Mouse (Mus musculus) CD4-positive, CD25-positive, alpha-beta regulatory T cell, adult 2 months (primary cell): ENCODE data around the gene Sh2b1.

ENCODE experiments used
- DNase-seq: peaks from one replicate; pipeline ENCODE4 v3.0.0-alpha.2; 2012; ENCODE audit warnings: low read depth, low spot score

Sh2b1 gene

GRCm38 (mm10) chr7:126456382-126457266, 18.6 kb downstream of the Sh2b1 start:
- no peak for DNase-seq

GRCm38 (mm10) chr7:126455242-126455641, 20.0 kb downstream of the Sh2b1 start:
- DNase-seq, result no peak

GRCm38 (mm10) chr7:126453861-126454260, 21.4 kb downstream of the Sh2b1 start:
- DNase-seq, result no peak

- no peak for DNase-seq
These were observed 23.0 kb downstream of the Sh2b1 start for GRCm38 (mm10) chr7:126452244-126452643.

GRCm38 (mm10) chr7:126450641-126451040, 24.6 kb downstream of the Sh2b1 start:
- no peak for DNase-seq

GRCm38 (mm10) chr7:126449991-126450390, 25.2 kb downstream of the Sh2b1 start:
- DNase-seq, result no peak

GRCm38 (mm10) chr7:126448481-126448880, 26.7 kb downstream of the Sh2b1 start:
- no peak for DNase-seq

GRCm38 (mm10) chr7:126446217-126446616, 29.0 kb downstream of the Sh2b1 start:
- DNase-seq, result no peak

GRCm38 (mm10) chr7:126445104-126445815, 30.0 kb downstream of the Sh2b1 start:
- no peak for DNase-seq

GRCm38 (mm10) chr7:126444536-126444935, 30.7 kb downstream of the Sh2b1 start:
- DNase-seq, result no peak

- no peak for DNase-seq
These were observed 31.2 kb downstream of the Sh2b1 start for GRCm38 (mm10) chr7:126443997-126444396.

- DNase-seq, result no peak
These were observed 35.1 kb downstream of the Sh2b1 start for GRCm38 (mm10) chr7:126440134-126440533.

- DNase-seq, result peak; percentile 80
These were observed 38.4 kb downstream of the Sh2b1 start for GRCm38 (mm10) chr7:126436851-126437250.

GRCm38 (mm10) chr7:126435801-126436200, 39.4 kb downstream of the Sh2b1 start:
- no peak for DNase-seq

GRCm38 (mm10) chr7:126434726-126435125, 40.5 kb downstream of the Sh2b1 start:
- no peak for DNase-seq

GRCm38 (mm10) chr7:126430167-126430566, 45.1 kb downstream of the Sh2b1 start:
- no peak for DNase-seq

- no peak for DNase-seq
These were observed 45.7 kb downstream of the Sh2b1 start for GRCm38 (mm10) chr7:126429503-126429898.

- DNase-seq, result peak; percentile 90
These were observed 46.4 kb downstream of the Sh2b1 start, which contains the start of gene Rabep2 for GRCm38 (mm10) chr7:126428631-126429502. Gene Rabep2 (plus strand): TSS chr7:126428759.

GRCm38 (mm10) chr7:126428154-126428553, 47.1 kb downstream of the Sh2b1 start:
- no peak for DNase-seq

- no peak for DNase-seq
These were observed 47.8 kb downstream of the Sh2b1 start for GRCm38 (mm10) chr7:126427323-126427860.

GRCm38 (mm10) chr7:126424161-126424560, 51.1 kb downstream of the Sh2b1 start:
- DNase-seq, result no peak
